Mouse (Mus musculus) small intestine, adult 2 months (tissue): ENCODE results near the gene Tmcc1.

Source experiments
- CTCF ChIP-seq: fragments of 200-500 bp; IDR thresholded peaks from 2 replicates; pipeline ENCODE4 v1.5.1; 2012; ENCODE audit warnings: low read depth, mild to moderate bottlenecking, control low read depth, inconsistent platforms, low read length, moderate library complexity, mixed read lengths; ENCODE audit not compliant: insufficient replicate concordance, insufficient read length; ENCODE audit errors: extremely low read depth
- POLR2A ChIP-seq: fragments of 200-500 bp; IDR thresholded peaks from 2 replicates; pipeline ENCODE4 v1.6.1; 2012; ENCODE audit warnings: low read depth, mild to moderate bottlenecking, control low read depth, inconsistent platforms, low read length, moderate library complexity

DNA sequence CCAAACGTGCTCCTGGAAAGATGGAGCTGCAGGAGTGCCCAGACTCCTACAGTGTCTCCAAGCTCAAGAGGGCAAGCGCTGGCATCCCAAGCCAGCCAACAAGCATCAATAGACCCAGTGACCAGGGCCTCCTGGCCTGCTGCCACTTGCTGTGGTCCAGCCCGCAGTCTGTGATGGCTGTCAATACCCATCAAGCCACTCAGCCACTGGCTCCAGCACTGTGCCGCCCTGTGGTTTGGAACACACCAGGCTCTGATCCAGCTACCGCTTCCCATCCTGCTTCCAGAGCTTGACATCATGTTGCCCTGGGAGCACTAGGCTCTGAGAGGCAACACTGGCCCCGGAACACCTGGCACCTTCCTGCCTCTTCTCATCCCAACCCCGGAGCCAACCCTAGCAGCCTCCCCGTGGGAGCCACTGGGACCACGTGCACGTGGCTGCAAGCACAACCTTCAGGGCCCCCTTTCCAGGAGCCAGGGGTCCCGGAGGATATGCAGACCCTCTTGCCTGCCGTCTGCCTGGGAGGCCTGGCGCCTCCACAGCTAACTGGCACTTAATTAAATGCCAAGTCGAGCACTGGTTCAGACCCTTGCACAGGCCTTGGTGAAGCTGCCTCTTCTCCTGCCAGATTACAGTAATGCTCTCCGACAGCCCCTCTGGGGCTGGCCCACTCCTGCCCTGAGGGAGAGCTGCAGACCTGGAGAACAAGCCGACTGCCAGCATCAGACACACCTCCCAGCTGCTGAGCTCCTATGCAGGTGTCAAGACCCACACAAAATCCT is 219.2 kb downstream of the Tmcc1 start:
- TF ChIP-seq POLR2A (no peak), CTCF (no peak)
